Mouse (Mus musculus) heart, adult 18-20 months (tissue): ENCODE measurements around the gene Tmem38b. TPM values are rescaled to one million over a fixed set of nuclear protein-coding genes. Genes with fewer than 3 reads are reported as not detected.

ENCODE experiments used
- DNase-seq, 2 experiments: peaks; one replicate each; pipeline ENCODE4 v3.0.0; 2021 to 2022; ENCODE audit warnings: mixed read lengths in 1 of 2
- total RNA-seq, 2 experiments: library from RNA; stranded (reverse); gene quantifications; 2 replicates each; pipeline ENCODE4 v1.2.3; 2021

The Tmem38b gene
- total RNA-seq, 2 experiments from 2014 or later: 21.8 to 23.4 TPM

DNA sequence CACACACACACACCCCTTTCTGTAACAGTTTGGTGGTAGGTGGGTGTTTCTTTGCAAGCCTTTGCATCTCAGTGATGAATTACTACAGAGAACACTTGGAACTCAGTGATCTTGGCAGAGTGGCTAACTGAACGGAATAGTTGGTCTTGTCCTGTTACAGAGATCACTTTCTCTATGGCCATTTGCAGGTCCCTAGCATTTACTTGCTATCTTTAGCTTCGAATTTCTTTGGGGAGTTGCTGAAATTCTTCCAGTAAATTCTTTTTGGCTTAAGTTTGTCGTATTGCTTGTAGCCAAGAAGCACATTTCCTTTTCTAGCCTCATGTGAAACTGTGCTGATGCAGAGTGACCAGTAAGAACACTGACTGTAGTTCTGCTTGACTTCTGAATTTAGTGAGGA lies 3.1 kb downstream of the Tmem38b start:
- DNase-seq: peak; percentile 40 to 42

DNA sequence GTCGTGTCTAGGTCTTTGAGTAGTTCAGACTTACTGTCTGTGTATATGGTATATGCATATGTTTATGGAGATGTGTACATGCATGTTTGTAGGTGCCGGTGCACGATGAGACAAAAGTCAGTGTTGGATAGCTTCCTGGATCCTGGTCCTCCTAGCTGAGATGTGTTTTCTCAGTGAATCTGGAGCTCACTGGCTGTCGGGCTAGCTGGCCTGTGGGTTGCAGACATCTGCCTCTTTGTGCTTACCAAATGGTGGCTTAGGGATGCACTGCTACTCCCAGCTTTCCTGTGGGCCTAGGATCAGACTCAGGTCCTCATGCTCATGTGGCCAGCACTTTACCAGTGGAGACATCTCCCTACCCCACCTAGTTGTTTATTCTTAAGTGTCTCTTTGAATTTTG lies 4.2 kb downstream of the Tmem38b start:
- no peak for DNase-seq

DNA sequence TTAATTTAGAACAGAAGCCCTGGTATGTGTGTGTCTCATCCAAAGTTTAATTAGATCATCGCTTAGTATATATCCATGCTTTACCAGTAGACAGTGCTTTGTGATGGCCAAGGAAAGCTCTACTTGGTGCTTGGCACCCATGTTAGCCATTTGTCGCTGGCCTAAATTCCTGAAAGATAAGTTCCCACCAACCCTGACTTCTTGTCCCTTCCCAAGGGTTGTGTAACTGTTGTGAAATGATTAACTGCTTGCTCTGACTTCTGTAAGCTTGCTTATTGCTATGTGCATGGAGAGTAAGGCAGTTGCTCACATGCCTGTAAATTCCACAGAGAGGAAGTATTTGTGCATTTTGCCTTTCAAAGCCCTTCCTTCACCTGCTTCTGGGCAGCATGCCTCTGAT lies 4.7 kb downstream of the Tmem38b start:
- DNase-seq: peak in 1 of 2 experiments; percentile 20

DNA sequence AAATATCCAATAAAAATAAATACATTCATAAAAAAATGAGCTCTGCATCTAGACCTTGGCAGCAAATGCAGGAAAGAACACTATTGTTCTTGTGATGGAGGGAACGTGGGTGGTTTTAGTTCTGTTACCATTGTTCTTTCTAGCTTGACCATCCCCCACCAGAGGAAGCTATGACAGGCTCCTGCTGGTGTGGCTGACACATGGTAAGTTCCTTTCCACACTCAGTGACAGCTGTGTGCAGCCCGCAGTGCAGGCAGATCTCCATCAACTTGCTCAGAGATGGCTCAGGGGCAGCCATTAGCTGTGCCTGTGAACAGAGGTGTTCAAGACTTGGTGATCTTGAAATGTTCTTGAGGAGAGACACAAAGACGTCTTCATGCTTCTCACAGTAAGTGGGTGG lies 6.5 kb downstream of the Tmem38b start:
- DNase-seq: peak; percentile 40 to 56

DNA sequence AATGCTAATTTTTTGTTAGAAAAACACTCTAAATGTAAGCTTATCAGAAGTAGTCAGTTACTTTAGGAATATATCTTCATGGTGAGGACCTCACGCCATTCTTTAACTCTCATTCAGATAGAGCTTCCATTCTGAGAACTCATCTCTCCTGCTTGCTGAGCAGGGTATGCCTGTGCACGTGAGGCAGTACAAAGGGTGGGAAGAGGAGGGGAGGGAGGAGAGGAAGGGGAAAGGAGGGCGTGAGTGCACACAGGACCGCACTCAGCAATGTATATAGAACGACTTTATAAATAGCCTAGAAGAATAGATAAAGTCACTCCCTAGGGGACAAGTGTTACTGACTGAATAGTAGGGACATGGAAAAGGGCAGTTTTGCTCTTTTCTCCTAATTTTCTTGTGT lies 11.1 kb downstream of the Tmem38b start:
- no peak for DNase-seq

DNA sequence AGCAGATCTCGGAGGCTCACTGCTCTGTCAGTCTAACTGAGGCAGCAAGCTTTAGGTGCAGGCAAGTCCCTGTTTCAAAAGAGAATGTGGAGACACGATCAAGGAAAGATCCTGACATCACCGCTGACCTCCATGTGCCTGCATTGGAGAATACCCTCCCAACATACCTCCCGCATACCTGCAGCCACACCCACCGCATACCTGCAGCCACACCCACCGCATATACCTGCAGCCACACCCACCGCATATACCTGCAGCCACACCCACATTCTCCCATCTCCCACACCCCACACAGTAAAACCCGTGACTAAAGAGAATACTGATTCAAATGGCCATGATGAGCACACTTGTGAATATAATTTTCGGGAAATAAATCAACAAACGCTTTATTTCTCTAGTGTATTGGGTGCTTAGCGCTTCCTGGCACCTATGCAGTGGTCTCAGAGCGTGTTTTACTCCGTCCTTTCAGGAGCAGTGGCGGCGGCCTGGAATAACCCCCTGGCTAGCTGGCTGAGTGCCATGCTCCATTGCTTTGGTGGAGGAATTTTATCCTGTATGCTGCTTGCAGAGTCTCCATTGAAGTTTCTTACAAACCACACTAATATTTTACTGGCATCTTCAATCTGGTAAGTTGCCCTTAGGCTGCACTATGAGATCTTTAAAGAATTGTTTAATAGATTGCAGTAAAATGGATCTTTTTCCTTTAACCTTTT lies 14.5 kb downstream of the Tmem38b start:
- DNase-seq: peak; percentile 37 to 67

DNA sequence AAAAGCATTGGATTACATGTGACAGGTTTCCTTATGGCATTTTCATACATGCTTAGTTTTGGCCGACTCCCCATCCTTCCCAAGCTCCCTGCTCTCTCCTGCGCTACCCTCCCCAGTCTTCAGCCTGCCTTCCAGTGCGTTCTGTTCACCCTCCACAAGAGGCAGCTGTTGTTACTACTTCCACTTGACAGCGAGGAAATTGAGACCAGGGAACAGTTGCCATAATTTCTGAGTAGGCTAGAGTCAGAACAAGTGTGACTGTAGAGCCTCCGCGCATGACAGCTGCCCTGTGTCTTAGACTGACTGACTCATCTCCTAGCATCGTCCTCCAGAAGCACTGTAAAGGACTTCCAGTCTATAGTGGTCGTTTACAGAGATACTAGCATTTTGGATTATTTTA lies 17.7 kb downstream of the Tmem38b start:
- DNase-seq: peak; percentile 15 to 19

DNA sequence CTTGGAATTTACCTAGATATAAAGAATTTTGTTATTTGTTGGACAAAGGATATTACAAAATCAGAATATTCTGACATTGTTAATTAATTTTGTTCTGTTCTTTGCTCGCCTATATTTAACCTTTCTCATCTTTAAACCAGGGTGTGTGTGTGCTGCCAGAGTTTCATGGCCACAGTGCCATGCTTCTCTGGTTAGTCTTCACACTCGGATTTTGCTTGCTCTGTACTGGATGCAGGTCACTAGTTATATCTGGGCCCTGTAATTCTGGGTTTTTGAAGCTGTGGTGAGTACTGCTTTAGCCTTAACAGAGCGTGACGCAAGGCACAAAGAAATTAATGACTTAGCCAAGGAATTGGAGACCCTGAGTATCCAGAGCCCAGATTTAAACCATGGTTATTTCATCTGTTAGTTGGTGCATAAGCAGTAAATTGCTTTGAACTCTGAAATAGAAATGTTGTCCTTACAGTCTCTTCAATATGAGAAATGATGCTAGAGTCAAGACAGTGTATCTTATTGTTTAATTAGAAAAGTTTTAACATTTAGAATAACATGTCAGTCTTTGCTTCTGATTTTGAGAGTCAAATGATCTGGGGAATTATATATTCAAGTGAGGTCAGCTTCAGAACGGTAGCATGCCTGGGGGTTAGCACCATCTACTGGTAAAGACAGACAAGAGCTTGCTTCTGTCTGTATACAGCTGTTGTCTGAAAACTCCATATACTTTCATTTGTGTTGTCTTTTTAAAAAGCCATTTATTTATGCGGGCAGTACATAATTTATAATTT lies 19.2 kb downstream of the Tmem38b start:
- DNase-seq: peak; percentile 33 to 60

DNA sequence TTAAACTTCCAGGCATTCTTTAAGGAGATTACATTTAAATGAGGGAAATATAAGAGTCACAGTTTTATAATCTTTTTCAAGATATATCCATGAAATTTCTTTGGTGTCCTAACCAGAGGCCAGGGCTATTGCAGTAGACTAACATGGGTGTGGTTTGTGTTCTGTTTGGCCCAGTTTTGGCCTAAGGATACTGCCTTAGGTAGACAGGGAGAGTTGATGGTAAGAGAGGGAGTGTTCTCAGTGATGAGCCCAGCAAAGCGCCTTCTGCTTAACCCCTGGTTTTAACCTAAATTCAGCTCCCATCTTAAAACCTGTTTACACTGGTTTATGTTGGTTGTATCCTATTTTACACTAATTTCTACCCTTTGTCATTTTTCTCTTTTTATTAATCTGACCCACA lies 19.8 kb downstream of the Tmem38b start:
- DNase-seq: no peak

DNA sequence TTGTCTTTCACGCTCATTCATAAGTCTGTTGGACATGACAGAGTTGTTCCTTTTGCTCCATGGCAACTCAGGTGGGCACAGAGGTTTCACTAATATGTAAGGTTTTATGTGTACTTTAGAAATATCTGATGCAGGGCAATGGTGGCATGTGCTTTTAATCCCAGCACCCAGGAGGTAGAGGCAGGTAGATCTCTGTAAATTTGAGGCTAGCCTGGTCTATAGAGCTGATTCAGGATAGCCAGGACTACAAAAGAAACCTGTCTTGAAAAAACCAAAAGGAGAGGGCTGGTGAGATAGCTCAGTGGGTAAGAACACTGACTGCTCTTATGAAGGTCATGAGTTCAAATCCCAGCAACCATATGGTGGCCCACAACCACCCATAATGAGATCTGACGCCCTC lies 20.5 kb downstream of the Tmem38b start:
- no peak for DNase-seq

DNA sequence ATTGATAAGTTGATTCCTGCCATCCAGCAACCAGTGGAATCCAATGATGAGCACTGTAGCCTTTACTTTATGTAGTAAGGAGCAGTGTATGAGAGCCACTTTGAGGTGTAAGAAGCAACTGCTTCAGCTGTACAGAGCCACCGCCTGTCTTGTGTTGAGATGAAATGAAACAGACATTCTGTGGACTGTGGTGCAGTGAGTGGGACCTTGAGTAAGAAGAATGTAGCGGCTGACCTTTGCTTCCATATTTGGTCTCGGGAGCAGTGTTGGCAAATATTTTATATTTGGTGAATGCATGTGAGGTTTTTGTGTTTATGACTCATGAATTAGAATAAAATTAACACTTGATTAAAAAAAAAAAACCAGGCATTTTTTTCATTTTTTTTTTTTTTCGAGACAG lies 21.7 kb downstream of the Tmem38b start:
- DNase-seq: no peak

DNA sequence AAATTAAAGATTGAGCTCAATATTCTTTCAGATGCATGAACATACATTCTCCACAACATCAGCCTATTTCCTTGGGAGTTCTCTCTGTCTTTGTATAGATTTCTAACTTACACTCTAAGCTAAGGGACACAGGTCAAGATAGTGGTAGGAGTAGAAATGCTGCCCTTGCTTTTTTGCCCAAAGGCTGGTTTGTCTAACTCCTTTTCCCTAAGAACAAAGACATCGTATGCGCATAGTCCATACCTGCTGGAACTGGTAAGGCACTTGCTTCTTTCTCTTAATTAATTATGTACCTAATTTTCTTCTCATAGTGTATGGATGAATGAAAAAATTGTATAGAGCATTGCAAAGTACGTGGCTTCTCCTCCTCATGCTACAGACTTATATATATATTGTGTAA lies 22.5 kb downstream of the Tmem38b start:
- DNase-seq: no peak

DNA sequence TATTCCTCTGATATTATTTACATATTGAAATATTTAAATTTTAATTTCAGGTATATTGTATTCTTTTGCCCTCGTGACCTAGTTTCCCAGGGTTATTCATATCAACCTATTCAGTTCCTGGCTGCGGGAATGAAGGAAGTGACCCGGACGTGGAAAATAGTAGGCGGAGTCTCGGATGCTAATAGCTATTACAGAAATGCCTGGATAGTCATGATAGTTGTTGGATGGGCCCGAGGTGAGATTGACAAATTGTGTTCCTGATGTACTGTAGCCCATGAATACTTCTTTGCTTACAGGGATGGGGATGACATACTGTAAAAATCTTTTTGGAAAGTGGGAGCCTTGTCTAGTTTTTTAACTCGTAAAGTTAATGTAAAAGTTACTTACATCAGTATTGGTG lies 23.0 kb downstream of the Tmem38b start:
- no peak for DNase-seq

DNA sequence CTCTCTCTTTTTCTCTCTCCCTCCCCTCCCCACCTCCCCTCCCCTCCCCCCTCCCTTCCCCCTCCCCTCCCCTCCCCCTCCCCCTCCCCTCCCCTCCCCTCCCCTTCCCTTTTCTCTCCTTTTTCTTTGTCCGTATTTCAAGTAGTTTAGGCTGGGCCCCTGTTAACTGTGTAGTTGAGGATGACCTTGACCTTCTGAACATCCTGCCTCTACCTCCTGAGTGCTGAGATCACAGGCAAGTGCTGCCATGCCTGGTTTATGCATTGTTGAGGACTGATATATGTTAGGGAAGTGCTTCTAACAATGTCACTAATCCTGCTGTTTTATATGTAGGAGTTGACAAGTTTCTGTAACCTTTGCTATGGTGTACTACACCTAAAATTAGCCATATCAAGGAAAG lies 24.0 kb downstream of the Tmem38b start:
- DNase-seq: no peak

DNA sequence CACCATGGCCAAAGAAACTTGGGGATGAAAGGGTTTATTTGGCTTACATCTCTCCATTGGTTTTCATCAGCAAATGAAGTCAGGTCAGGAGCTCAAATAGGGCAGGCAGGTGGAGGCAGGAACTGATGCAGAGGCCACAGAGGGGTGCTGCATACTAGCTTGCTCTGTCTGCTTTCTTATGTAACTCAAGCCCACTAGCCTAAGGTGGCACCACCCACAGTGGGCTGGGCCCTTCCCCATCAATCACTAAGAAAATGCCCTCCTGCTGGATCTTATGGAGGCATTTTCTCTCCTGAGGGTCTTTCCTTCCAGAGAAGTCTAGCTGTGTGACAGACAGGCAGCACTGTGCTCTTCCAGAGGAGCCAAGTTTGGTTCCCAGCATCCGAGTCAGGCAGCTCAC lies 27.5 kb downstream of the Tmem38b start:
- no peak for DNase-seq

DNA sequence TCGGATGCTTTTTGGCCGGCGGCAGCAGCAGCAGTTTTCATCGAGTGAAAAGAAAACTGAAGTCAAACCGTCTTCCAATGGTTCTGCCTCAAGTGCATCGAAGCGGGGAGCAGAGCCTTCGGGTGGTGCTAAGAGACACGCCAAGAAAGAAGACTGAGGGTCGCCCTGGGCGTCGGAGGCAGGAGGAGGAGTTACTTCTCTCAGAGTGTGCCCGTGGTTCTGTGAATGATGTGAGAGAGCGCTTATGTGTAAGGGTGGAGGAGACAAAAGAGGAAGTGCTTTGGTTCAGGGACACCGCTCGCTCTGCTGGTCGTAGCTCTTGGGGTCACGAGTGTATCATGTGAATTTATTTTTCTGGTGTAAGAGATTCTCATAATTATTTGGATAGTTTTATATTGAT lies 34.1 kb downstream of the Tmem38b start:
- no peak for DNase-seq

DNA sequence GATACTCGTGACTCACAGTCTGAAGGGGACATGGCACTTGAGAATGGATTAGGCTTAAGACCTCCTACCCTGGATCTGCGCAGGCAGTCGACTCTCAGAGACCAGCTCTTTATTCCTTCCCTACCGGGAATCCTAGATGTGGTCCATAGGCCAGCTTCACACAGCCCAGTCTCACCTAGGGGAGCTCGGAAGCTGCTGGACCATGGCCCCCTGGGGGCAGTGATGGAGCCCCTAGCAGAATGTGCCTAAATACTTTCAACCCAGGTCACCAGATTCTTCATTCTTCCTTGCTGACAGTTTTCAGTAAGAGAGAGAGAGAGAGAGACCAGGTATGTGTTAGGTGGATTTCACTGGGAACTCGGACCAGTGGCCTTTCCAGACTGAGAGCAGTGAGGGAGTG lies 36.3 kb downstream of the Tmem38b start:
- no peak for DNase-seq

DNA sequence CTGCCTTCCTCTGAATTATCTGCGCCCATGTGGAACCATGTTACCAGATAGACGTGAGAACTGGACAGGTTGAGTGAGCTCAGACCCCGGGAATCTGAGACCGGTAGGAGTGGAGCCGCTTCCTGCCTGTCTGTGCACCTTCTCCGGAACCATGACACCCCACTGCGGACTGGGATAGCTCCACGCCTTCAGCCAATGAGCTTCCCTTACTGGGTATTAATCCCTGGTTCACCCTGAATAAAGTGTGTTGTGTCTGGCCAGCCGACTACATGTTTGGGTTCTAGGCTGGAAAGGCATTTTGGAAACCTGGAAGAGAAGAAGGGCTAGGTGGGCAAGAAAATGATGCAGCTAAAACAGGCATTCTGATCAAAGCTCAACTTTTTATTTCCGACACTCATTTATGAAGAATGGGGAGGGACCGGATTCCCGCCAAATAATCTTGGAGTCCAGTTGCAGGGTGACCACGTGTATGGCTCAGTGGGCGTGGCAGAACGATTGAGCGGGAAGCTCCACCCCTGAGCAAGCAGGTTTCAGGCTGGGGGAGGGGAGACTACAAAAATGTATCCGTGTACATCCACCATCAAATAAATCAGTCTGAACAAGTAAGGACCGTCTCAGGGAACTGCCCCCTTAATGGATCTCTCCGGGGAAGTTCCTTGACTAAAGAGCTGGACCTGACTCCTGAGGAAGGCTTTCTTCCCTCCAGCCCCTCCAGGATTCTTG lies 38.4 kb downstream of the Tmem38b start:
- no peak for DNase-seq

DNA sequence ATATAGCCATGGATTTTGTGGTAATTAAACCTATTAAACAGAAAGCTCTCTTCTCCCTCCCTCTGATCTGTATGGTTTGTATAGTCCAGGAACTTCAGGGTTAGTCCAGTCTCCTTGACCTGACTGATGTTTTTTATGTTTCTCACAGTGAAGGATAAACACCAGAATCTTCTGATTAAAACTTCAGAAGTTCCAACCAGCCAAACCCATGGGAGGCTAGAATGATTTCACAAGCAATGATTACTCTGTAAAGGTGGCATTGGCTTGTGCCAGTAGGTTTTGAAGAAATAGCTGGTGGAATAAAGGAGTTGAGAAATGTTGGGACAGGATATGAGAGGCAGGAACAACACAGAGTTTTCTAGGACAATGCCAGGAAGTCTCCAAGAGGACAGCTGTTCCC lies 40.6 kb downstream of the Tmem38b start:
- no peak for DNase-seq

DNA sequence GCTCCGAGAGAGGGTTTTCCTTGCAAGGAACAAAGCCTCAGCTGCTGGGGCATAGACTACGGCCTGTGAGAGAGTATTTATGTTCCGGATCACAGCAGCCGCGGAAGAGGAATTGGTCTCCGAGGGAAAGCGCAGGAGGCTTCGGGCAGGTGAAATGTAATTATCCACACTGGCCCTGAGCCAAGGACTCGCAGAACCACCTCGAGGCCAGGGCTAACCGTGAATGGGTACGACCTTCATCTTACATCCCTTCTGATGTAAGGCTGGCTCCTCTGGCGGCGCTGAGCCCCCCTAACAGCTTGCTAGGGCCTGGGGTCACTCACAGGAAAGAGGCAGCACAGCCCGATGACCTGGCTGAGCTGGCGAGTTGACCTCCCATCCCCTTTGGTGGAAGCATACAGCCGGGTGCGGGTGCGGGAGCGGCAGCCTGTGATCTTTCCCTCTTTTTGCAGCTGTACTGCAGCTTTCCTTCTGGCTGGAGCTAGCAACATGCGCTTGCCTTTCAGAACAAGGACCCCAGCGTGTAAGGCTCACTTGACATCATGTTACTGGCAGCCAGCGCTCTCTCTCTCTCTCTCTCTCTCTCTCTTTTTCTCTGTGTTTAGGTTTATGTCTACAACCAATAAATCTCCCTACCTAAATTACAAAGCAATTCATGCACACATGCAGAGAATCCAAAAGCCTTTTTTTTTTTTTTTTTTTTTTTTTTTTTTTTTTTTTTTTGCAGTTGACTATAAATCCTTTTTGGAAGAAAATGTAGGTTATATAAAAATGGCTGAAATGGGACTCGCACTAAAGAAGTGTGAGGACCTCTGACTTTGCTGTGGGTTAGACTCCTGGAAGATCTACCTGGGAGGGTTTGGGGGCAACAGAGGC lies 52.9 kb downstream of the Tmem38b start:
- DNase-seq: no peak

DNA sequence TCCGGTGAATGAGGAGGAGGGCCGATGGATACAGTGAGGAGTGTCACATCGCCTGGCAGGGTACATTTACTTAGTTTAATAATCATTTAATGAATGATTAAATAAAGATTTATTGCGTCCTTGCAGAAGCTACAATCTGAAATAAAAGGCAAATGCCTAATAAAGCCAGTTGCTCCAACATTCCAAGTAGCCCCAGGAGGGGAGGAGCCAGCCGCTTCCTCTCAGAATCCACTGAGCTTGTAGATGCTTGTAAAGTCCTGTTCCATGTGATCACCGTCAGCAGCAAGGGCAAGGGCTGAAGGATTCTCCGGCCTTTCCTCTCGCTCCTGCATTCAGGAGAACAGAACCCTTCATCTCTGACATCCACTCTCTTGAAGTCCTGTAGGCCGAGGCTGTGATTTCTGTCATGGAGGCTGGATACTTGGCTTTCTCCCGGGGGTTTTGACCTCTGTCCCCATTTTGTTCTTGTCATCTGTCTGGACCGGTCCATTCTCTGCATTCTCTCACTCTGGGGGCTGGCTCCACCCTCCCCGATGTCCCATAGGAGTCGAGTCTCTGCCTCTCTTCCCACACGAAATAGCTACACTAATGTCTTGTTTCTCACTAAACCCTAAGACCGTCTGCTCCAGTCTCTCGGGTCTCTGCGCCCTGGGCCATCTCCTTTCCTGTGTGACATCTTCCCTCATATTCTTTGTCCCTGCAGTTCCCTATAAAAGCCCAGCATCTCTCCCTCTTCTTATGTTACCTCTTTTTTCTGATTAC lies 57.3 kb downstream of the Tmem38b start:
- DNase-seq: peak; percentile 13 to 23
